Mouse (Mus musculus) left cerebral cortex, postnatal 25 days (tissue): ENCODE data around the gene Nxph4. TPM values are rescaled to one million over a fixed set of nuclear protein-coding genes. Genes with fewer than 3 reads are reported as not detected.

ENCODE experiments used
- DNase-seq, 2 experiments: peaks; one replicate each; pipeline ENCODE4 v3.0.0; 2022; ENCODE audit warnings: low spot score in 2 of 2, mixed read lengths in 1 of 2
- intact Hi-C: fragments of 180-260 bp; cut with DNase I; formaldehyde crosslinking; loops from one replicate; pipeline ENCODE4 v1.15.1; 2025
- total RNA-seq, 2 experiments: library from RNA; stranded (reverse); gene quantifications; 2 replicates each; pipeline ENCODE4 v1.2.3; 2021

Nxph4 gene
- total RNA-seq, 2 experiments from 2014 or later: 5.5 to 6.9 TPM

DNA sequence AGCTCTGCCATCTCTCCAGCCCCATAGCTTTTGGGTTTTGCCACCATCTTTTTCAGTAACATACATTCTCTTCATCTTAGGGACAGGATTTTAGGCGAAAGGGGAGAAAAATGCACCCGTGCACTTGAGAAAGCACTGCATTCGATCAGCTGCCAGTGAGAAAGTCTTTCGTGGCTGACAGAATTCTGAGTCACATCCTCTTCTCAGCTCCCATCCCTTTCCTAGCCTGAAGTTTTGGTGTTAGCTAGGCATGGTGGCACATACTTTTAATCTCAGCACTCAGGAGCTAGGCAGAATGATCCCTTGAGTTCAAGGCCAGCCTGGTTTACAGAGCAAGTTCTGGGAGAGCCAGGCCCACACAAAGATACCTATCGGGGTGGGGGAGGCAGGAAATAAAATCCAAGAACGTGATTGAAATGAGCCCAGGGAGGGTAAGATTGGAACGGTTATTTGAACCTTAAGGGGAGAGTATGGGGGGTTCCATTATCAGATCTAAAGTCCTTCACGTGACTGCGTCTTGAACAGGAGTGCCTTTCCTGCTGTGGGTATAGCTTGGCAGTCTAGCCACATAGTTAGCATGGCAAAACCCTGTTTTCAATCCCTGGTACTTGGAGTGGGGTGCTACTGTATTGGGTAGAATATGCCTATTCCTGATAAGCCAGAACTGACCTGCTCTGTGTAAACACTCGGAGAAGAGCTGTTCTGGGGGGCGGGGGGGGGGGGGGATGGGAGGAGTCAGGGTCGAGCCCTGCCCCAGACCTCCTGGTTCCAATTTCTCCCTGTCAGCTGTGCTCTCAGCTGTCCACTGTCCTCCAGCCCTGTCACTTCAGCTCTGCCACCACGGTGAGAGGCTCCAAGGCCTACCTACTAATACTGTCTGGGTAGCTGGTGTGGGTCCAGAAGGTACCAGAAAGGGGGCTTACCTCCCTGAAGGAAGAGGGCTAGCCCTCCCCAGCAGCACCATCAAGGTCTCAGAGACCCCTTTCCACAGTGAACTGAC lies 33.2 kb downstream of the Nxph4 start, which contains the start of gene Stac3:
Gene Stac3, plus strand, starts transcription at position 793 of the 1,000 bp plus-strand sequence.
- intact Hi-C loops: no loop called here
- no peak for DNase-seq

GRCm38 (mm10) chr10:127500042-127500441 lies 34.3 kb downstream of the Nxph4 start:
- peak in 1 of 2 experiments; percentile 43 for DNase-seq
- intact Hi-C loops: no loop called here

GRCm38 (mm10) chr10:127499516-127499915 lies 34.8 kb downstream of the Nxph4 start:
- no peak for DNase-seq
- intact Hi-C loops: no loop called here

- intact Hi-C loops: no loop called here
- DNase-seq: no peak
These were observed 38.2 kb downstream of the Nxph4 start for GRCm38 (mm10) chr10:127496156-127496555.

DNA sequence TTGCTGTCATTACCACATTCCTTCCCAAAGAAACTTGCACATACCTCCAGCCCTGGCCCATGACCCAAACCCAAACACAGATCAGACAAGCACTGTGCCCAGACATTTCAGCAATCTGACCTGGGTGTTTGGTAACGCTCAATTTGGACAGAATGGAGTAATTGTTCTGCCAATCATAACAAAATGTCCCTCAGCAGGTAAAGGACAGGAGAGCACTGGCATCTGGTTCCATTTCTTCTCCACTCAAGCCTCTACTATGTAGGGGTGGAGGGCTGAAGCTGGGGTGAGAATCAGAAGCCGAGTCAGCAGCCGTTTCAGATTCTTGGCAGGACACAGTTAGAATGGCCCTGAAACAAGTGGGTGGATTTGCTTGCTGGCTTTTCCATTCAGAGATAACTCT lies 42.2 kb downstream of the Nxph4 start:
- DNase-seq: no peak
- intact Hi-C loops: no loop called here

DNA sequence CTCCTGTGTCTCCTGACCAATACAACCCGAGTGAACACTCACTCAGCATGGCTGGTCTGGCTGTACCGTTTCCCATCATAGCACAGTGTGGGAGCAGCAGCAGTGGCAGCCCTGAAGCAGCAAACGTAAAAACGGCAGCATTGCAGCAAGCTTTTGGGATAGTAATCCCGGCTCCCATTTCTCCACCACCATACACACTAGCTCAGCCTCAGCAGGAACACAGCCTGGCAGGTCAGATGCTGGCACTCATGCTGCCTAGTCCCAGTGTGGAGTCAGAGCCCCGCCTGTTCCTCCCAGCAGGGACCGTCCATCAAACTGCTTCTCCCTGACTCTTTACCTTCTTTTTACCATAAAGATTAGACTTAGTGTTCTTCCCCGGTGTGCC lies 43.2 kb downstream of the Nxph4 start:
- intact Hi-C loops: no loop called here
- peak in 1 of 2 experiments; percentile 32 for DNase-seq

DNA sequence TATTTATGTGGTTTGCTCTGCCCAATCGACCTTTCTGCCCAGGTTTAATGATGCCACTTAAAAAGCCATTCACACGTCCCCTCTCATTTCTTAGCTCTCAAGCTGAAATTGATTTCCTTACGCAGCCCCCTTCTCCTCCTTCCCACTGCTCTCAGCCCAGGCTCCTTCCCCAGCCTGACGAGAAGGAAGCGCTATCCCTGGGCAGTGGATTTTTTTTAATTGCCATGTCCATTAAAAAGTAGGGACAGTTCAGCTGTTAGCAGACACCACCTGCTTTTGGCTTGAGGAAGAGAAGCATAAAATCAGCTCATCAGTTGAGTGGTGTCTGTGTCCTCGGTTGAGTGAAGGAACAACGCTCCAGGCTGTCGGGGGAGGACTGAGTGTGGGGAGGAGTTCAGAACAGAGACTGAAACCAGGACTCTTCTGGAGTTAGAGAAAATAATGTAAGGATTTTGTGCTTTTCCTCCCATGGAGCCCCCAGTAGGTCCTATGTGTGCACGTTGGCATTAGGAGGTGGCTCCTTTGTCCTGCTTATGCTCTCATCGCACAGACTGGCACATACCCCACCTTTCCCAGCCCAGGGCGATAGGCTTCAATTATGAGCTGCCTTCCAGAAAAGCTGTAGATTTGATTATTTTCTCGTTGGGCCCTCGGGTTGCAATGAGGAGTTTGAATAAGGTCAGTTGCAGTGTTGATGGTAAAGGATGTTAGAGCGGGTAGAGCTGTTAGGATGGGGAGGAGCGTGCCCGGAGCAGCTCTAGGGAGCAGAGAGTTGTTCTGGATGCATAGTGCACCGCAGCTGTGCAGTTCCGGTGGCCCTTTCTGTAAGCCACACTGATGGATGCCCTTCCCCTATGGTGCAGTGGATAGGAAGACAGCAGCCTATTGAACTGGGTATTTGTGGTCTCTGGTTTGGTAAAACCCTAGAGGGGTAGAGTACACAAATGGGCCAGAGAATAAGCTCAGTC lies 43.9 kb downstream of the Nxph4 start:
- intact Hi-C loops: no loop called here
- DNase-seq: no peak

- intact Hi-C loops: no loop called here
- no peak for DNase-seq
These were observed 45.5 kb downstream of the Nxph4 start for GRCm38 (mm10) chr10:127488856-127489255.

- intact Hi-C loops: no loop called here
- no peak for DNase-seq
These were observed 49.1 kb downstream of the Nxph4 start for GRCm38 (mm10) chr10:127485235-127485634.

- intact Hi-C loops: loop anchor here (5.0 kb wide), 1 partner anchor 129 kb away; the partner anchor contains the start of gene Inhbe
- peak; percentile 69 to 91 for DNase-seq
These were observed 53.2 kb downstream of the Nxph4 start for GRCm38 (mm10) chr10:127480833-127481813.

GRCm38 (mm10) chr10:127479131-127479530 lies 55.2 kb downstream of the Nxph4 start:
- intact Hi-C loops: no loop called here
- DNase-seq: peak in 1 of 2 experiments; percentile 58

DNA sequence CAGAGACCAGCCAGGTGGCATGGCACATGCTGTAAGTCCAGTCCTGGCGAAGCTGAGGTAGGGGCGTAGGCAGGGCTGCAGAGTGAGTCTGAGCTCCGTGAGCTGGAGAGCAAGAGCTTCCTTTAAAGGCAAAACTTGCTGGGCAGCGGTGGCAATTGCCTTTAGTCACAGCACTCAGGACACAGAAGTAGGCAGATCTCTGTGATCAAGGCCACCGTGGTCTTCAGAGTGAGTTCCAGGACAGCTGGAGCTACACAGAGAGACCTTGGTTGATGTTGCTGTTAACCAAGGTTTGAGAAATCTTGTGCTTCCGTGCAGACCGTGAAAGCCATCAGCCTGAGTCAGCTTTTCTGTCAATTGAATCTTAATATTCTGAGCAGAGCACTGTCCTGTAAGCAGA lies 57.1 kb downstream of the Nxph4 start:
- intact Hi-C loops: no loop called here

GRCm38 (mm10) chr10:127476541-127476940 lies 57.8 kb downstream of the Nxph4 start:
- intact Hi-C loops: no loop called here

More for the DNA sequence above, 57.1 kb downstream of the Nxph4 start:
- no peak for DNase-seq

More at GRCm38 (mm10) chr10:127476541-127476940, 57.8 kb downstream of the Nxph4 start:
- DNase-seq: no peak

Other genes starting within 250 kb of the Nxph4 start
- 10 to 100 TPM; 32.2 to 38.9 TPM for gene Mbd6, start 245.5 kb downstream of the Nxph4 start, total RNA-seq
- gene Mars, start 222.8 kb downstream of the Nxph4 start, total RNA-seq: 10 to 100 TPM; 56.0 to 57.1 TPM
- gene Arhgap9, start 212.6 kb downstream of the Nxph4 start, total RNA-seq: 1 to 10 TPM in 1 of 2 experiments, under 1 TPM in 1; 0.99 to 1.1 TPM
- 1 to 10 TPM; 2.2 to 2.3 TPM for gene Gli1, start 192.6 kb downstream of the Nxph4 start, total RNA-seq
- gene Inhbe, start 180.1 kb downstream of the Nxph4 start, total RNA-seq: under 1 TPM; 0.11 to 0.18 TPM
- gene Inhbc, start 164.1 kb downstream of the Nxph4 start, total RNA-seq: not detected
- gene R3hdm2, start 154.2 kb downstream of the Nxph4 start, total RNA-seq: 100 to 1,000 TPM; 316 to 372 TPM
- 1 to 10 TPM; 4.3 to 5.6 TPM for gene Stac3, start 32.9 kb downstream of the Nxph4 start, total RNA-seq
- gene Ndufa4l2, start 19.6 kb downstream of the Nxph4 start, total RNA-seq: 1 to 10 TPM; 2.9 to 6.7 TPM
- gene Shmt2, start 12.1 kb downstream of the Nxph4 start, total RNA-seq: 10 to 100 TPM; 25.7 to 29.9 TPM
- gene Lrp1, start 86.6 kb upstream of the Nxph4 start, total RNA-seq: 100 to 1,000 TPM; 277 to 285 TPM
- 10 to 100 TPM in 1 of 2 experiments, 1 to 10 TPM in 1; 8.8 to 10.2 TPM for gene Stat6, start 108.4 kb upstream of the Nxph4 start, total RNA-seq
- 1 to 10 TPM; 3.6 to 3.9 TPM for gene Nemp1, start 132.3 kb upstream of the Nxph4 start, total RNA-seq
- gene Nab2, start 134.0 kb upstream of the Nxph4 start, total RNA-seq: 10 to 100 TPM; 40.2 to 43.9 TPM
- gene Myo1a, start 170.6 kb upstream of the Nxph4 start, total RNA-seq: 1 to 10 TPM in 1 of 2 experiments, under 1 TPM in 1; 0.39 to 1.1 TPM
- 10 to 100 TPM; 18.3 to 18.5 TPM for gene Tac2, start 189.9 kb upstream of the Nxph4 start, total RNA-seq
- gene Zbtb39, start 205.0 kb upstream of the Nxph4 start, total RNA-seq: 1 to 10 TPM; 8.5 to 8.7 TPM
- 1 to 10 TPM; 1.5 to 1.9 TPM for gene Gpr182, start 217.2 kb upstream of the Nxph4 start, total RNA-seq
- gene Rdh1, start 225.2 kb upstream of the Nxph4 start, total RNA-seq: under 1 TPM; 0.09 to 0.14 TPM
- not detected for gene Rdh16f1, start 225.2 kb upstream of the Nxph4 start, total RNA-seq
- gene Rdh9, start 241.8 kb upstream of the Nxph4 start, total RNA-seq: under 1 TPM; 0.53 to 0.55 TPM